Mouse (Mus musculus) spleen, adult 2 months (tissue): Measurements from ENCODE around the gene Syt14. TPM values are rescaled to one million over a fixed set of nuclear protein-coding genes. Genes with fewer than 3 reads are reported as not detected.

Source experiments
- DNase-seq, 2 experiments: peaks; one replicate each; pipeline versions ENCODE4 v3.0.0 to v3.0.0-alpha.2; 2012 to 2021; ENCODE audit warnings: low spot score in 2 of 2, low read depth in 1 of 2
- H3K27ac ChIP-seq: fragments of 200-500 bp; 2 replicates; pipeline ENCODE4 v1.5.1; 2012; ENCODE audit warnings: low read length, inconsistent platforms; ENCODE audit not compliant: insufficient read depth
- H3K27me3 ChIP-seq: fragments of 200-500 bp; 2 replicates; pipeline ENCODE4 v1.6.1; 2012; ENCODE audit warnings: mild to moderate bottlenecking, moderate library complexity, low read length, inconsistent platforms; ENCODE audit not compliant: control insufficient read depth, insufficient read depth
- H3K36me3 ChIP-seq: fragments of 200-500 bp; 2 replicates; pipeline ENCODE4 v1.6.1; 2012; ENCODE audit warnings: mild to moderate bottlenecking, low read length, inconsistent platforms; ENCODE audit not compliant: control insufficient read depth, insufficient read depth
- H3K4me1 ChIP-seq: fragments of 200-500 bp; 2 replicates; pipeline ENCODE4 v1.6.1; 2011; ENCODE audit warnings: inconsistent platforms; ENCODE audit not compliant: control insufficient read depth, insufficient read depth, insufficient read length
- H3K4me3 ChIP-seq: fragments of 200-500 bp; 2 replicates; pipeline ENCODE4 v1.5.1; 2011; ENCODE audit warnings: mild to moderate bottlenecking, inconsistent platforms; ENCODE audit not compliant: insufficient read depth, insufficient read length; ENCODE audit errors: extremely low read depth
- CTCF ChIP-seq: fragments of 200-500 bp; IDR thresholded peaks from 2 replicates; pipeline ENCODE4 v1.5.1; 2011; ENCODE audit warnings: mild to moderate bottlenecking, inconsistent platforms; ENCODE audit not compliant: insufficient read depth, insufficient read length, insufficient replicate concordance; ENCODE audit errors: extremely low read depth
- POLR2A ChIP-seq: fragments of 200-500 bp; IDR thresholded peaks from 2 replicates; pipeline ENCODE4 v1.6.1; 2011; ENCODE audit warnings: low read depth, low read length, inconsistent platforms
- WGBS: fragments of 180-500 bp; shearing (Covaris S2); methylation state at CpG from one replicate; pipeline ENCODE4 v1.1.7; 2018; 5-methylcytosine and 5-hydroxymethylcytosine counted together
- polyA plus RNA-seq: library from polyadenylated mRNA; depleted of rRNA; stranded (reverse); fragments of >200 nt; gene quantifications from 2 replicates; pipeline ENCODE4 v1.2.3, GENCODE M21; 2012

Syt14 gene
- polyA plus RNA-seq, 1 experiment: 0.08 TPM

DNA sequence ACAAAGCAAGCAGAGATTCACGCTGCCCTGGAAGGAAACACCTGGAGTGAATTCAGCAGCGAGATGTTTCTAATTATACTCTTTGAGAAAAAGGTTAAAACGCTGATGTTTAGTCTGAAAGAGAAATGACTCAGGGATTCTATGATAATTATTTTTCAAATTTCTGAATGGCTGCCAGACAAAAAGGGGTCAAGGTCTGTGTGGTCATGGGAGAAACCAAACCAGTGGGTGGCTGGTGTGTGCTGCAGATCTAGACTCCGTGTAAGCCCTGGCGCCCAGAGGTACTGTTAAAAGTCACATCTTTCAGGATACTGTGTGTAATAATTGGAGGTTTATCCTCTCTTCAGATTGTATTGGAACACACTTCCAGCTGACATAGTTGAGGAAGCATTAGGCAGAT, 18.8 kb upstream of the Syt14 start:
- Histone ChIP-seq H3K4me1 (no peaks in the 10 kb centered on the region), H3K27ac (no peak overlapping the region), H3K36me3 (no peaks in the 10 kb centered on the region), H3K27me3 (no peaks in the 10 kb centered on the region), H3K4me3 (no peak overlapping the region)
- WGBS: 38% methylated on average over 5 of the region's 5 CpGs
- TF ChIP-seq POLR2A (no peak), CTCF (no peak)
- DNase-seq: no peak

DNA sequence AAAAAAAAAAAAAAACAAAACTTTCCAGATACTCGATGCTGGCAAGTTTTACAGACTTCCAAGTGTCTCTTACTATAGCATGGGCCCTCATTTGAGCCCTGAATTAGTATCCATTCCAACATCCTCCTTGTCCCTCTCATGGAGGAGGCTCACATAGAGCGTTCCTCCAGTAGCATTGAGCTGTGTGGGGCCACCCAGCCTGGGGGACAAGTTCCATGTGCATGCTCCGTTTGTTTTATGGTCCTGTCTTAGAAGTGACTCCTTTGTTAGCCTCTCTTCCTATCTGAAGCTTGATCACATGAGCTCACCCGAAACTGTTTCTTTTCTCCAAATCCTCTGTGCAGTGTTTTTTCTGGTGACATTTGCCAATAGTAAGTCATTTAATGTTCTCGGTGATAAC, 17.5 kb upstream of the Syt14 start:
- TF ChIP-seq CTCF: no peak
- TF ChIP-seq POLR2A: no peak
- WGBS: 81% methylated on average over 5 of the region's 5 CpGs
- no peaks in the 10 kb centered on the region for H3K27me3 ChIP-seq
- H3K27ac ChIP-seq: no peak overlapping the region
- no peaks in the 10 kb centered on the region for H3K36me3 ChIP-seq
- no peaks in the 10 kb centered on the region for H3K4me1 ChIP-seq
- H3K4me3 ChIP-seq: no peak overlapping the region
- DNase-seq: no peak

DNA sequence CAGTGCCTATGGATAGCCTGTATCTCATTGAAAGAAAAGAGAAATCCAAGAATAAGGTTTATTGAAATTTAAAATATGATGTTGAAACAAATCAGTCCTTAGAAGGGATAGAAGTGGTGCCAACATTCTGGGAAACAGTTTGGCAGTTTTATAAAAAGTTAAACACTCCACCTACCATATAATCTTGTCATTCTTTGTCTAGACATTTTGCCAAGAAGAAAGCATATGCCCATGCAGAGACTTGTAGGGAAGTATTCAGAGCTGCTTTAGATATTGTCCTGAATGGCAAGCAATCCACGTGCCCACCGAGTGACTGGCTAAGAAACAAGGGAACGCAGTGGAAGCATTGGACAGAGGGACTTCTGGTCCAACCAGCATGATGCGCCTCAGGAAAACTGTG, 12.0 kb upstream of the Syt14 start:
- WGBS: 95% methylated on average over 4 of the region's 4 CpGs
- TF ChIP-seq CTCF (no peak), POLR2A (no peak)
- no peak overlapping the region for H3K4me3 ChIP-seq
- H3K27me3 ChIP-seq: no peaks in the 10 kb centered on the region
- no peak overlapping the region for H3K27ac ChIP-seq
- no peaks in the 10 kb centered on the region for H3K36me3 ChIP-seq
- no peak for DNase-seq
- H3K4me1 ChIP-seq: no peaks in the 10 kb centered on the region

DNA sequence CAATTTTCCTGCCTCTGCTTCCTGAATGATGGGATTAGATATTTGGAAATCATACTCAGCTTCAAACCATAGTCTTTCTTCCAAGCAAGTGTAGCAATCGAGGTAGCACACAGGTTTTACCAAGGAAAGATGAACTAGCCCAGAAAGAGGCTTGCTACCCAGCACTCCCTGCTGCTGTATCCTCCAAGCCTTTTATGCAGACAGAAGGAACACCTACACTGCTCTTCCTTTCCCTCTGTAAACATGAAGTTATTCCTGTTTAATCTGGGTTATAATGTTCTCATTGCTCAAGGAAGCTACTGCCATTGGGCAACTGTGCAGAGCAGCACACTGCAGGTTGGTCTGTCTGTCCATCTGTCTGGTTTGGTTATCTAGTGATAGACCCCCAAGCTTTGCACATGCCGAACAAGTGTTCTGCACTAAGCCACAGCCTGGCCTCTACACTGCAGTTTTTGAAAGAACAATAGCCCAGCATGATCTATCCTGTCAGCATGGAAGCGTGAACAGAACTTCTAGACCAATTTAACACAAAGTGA, 7.3 kb upstream of the Syt14 start:
- WGBS: 86% methylated on average over 3 of the region's 3 CpGs
- no peak for DNase-seq
- Histone ChIP-seq H3K36me3 (no peaks in the 10 kb centered on the region), H3K27me3 (no peaks in the 10 kb centered on the region), H3K4me1 (no peaks in the 10 kb centered on the region), H3K4me3 (no peak overlapping the region), H3K27ac (no peak overlapping the region)
- TF ChIP-seq CTCF: no peak
- TF ChIP-seq POLR2A: no peak

GRCm38 (mm10) chr1:193034951-193035370, 614 bp downstream of the Syt14 start:
- no peak for TF ChIP-seq CTCF
- TF ChIP-seq POLR2A: no peak
- no peak for DNase-seq
- H3K4me3 ChIP-seq: no peak overlapping the region
- H3K36me3 ChIP-seq: no peaks in the 10 kb centered on the region
- H3K4me1 ChIP-seq: peaks cover 7% of the 10 kb centered on the region
- WGBS: 12% methylated on average over 19 of the region's 19 CpGs
- H3K27me3 ChIP-seq: peaks cover 9% of the 10 kb centered on the region
- no peak overlapping the region for H3K27ac ChIP-seq

DNA sequence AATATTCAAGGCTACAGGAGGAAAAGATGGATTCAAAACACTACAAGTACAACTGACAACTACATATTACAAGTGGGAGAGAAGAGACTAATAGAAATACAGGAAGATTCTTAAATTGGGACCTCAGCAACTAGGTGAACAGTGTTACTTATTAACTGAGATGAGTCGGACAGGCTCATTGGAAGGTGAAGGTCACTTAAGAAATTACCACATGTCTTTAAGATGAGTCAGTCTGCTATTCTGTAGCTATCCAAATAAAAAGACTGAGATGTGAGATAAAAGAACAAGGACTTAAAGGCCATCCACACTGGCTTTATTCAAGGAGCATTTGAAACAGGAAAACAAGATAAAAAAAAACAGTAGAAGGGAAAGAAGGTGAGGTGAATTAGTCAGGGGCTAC, 11.3 kb downstream of the Syt14 start:
- Histone ChIP-seq H3K4me3 (no peak overlapping the region), H3K4me1 (no peaks in the 10 kb centered on the region), H3K36me3 (no peaks in the 10 kb centered on the region), H3K27ac (no peak overlapping the region), H3K27me3 (no peaks in the 10 kb centered on the region)
- no peak for TF ChIP-seq POLR2A
- TF ChIP-seq CTCF: no peak
- no peak for DNase-seq
- 82% methylated on average over 1 of the region's 1 CpGs for WGBS

GRCm38 (mm10) chr1:193012351-193012750, 23.2 kb downstream of the Syt14 start:
- Histone ChIP-seq H3K36me3 (no peaks in the 10 kb centered on the region), H3K27me3 (no peaks in the 10 kb centered on the region), H3K4me1 (no peaks in the 10 kb centered on the region), H3K4me3 (no peak overlapping the region), H3K27ac (no peak overlapping the region)
- WGBS: 91% methylated on average over 2 of the region's 2 CpGs
- DNase-seq: no peak
- TF ChIP-seq CTCF (no peak), POLR2A (no peak)
